Mouse (Mus musculus): Measurements from ENCODE around the gene Trim15. TPM values are rescaled to one million over a fixed set of nuclear protein-coding genes. Genes with fewer than 3 reads are reported as not detected.

The Trim15 gene
- polyA plus RNA-seq, 1 experiment from 2014 or later = 0.82 TPM

GRCm38 (mm10) chr17:36861680-36862079 is 5.3 kb downstream of the Trim15 start:
- no peaks in the 10 kb centered on the region for H3K9me3 ChIP-seq (replicated peaks)
- H3K4me1 ChIP-seq = peaks cover 2% of the 10 kb centered on the region
- H3K27ac ChIP-seq (replicated peaks) = no peak overlapping the region
- ATAC-seq (ENCODE audit: low FRiP score) = no peak
- H3K4me3 ChIP-seq (replicated peaks) = no peak overlapping the region
- 65% methylated on average over 2 of the region's 2 CpGs for WGBS
- no peak overlapping the region for H3K4me2 ChIP-seq
- no peak overlapping the region for H3K9ac ChIP-seq (replicated peaks)
- peaks cover 35% of the 10 kb centered on the region for H3K36me3 ChIP-seq
- peaks cover under 1% of the 10 kb centered on the region for H3K27me3 ChIP-seq (replicated peaks)

GRCm38 (mm10) chr17:36858181-36858580 is 8.8 kb downstream of the Trim15 start:
- no peak overlapping the region for H3K27ac ChIP-seq (replicated peaks)
- no peaks in the 10 kb centered on the region for H3K4me1 ChIP-seq
- ATAC-seq (ENCODE audit: low FRiP score) = no peak
- WGBS = 94% methylated on average over 3 of the region's 3 CpGs
- H3K9ac ChIP-seq (replicated peaks) = no peak overlapping the region
- peaks cover 66% of the 10 kb centered on the region for H3K36me3 ChIP-seq
- H3K4me3 ChIP-seq (replicated peaks) = no peak overlapping the region
- H3K4me2 ChIP-seq = no peak overlapping the region
- H3K9me3 ChIP-seq (replicated peaks) = no peaks in the 10 kb centered on the region
- no peaks in the 10 kb centered on the region for H3K27me3 ChIP-seq (replicated peaks)

GRCm38 (mm10) chr17:36856236-36856635 is 10.8 kb downstream of the Trim15 start:
- Histone ChIP-seq H3K27me3 (replicated peaks) (no peaks in the 10 kb centered on the region), H3K9ac (replicated peaks) (no peak overlapping the region), H3K36me3 (peaks cover 86% of the 10 kb centered on the region), H3K9me3 (replicated peaks) (no peaks in the 10 kb centered on the region), H3K4me2 (no peak overlapping the region), H3K27ac (replicated peaks) (no peak overlapping the region), H3K4me1 (no peaks in the 10 kb centered on the region), H3K4me3 (replicated peaks) (no peak overlapping the region)
- ATAC-seq (ENCODE audit: low FRiP score) = no peak
- WGBS = 97% methylated on average over 4 of the region's 4 CpGs

GRCm38 (mm10) chr17:36855484-36855883 is 11.5 kb downstream of the Trim15 start:
- Histone ChIP-seq H3K27me3 (replicated peaks) (no peaks in the 10 kb centered on the region), H3K4me2 (no peak overlapping the region), H3K36me3 (peaks cover 93% of the 10 kb centered on the region), H3K9me3 (replicated peaks) (no peaks in the 10 kb centered on the region), H3K4me3 (replicated peaks) (no peak overlapping the region), H3K9ac (replicated peaks) (no peak overlapping the region), H3K27ac (replicated peaks) (no peak overlapping the region), H3K4me1 (no peaks in the 10 kb centered on the region)
- no peak for ATAC-seq (ENCODE audit: low FRiP score)
- 92% methylated on average over 3 of the region's 3 CpGs for WGBS

- H3K36me3 ChIP-seq = peaks cover 62% of the 10 kb centered on the region
- no peak overlapping the region for H3K9ac ChIP-seq (replicated peaks)
- no peak overlapping the region for H3K4me3 ChIP-seq (replicated peaks)
- H3K27me3 ChIP-seq (replicated peaks) = no peaks in the 10 kb centered on the region
- no peaks in the 10 kb centered on the region for H3K9me3 ChIP-seq (replicated peaks)
- 95% methylated on average over 5 of the region's 5 CpGs for WGBS
- ATAC-seq (ENCODE audit: low FRiP score) = no peak
- no peak overlapping the region for H3K4me2 ChIP-seq
- no peak overlapping the region for H3K27ac ChIP-seq (replicated peaks)
- 0 out of 2 replicates have a peak, but pooled peaks cover 2% of the 10 kb centered on the region for H3K4me1 ChIP-seq
Measured at GRCm38 (mm10) chr17:36851627-36852026, 15.4 kb downstream of the Trim15 start.

- H3K27me3 ChIP-seq (replicated peaks) = no peaks in the 10 kb centered on the region
- no peak overlapping the region for H3K27ac ChIP-seq (replicated peaks)
- WGBS = 87% methylated on average over 5 of the region's 5 CpGs
- no peak overlapping the region for H3K9ac ChIP-seq (replicated peaks)
- peaks cover 57% of the 10 kb centered on the region for H3K36me3 ChIP-seq
- H3K4me1 ChIP-seq = 0 out of 2 replicates have a peak, but pooled peaks cover 2% of the 10 kb centered on the region
- no peaks in the 10 kb centered on the region for H3K9me3 ChIP-seq (replicated peaks)
- ATAC-seq (ENCODE audit: low FRiP score) = no peak; the same call in 1 of the 2 replicates
- H3K4me2 ChIP-seq = no peak overlapping the region
- H3K4me3 ChIP-seq (replicated peaks) = no peak overlapping the region
Measured at GRCm38 (mm10) chr17:36851200-36851599, 15.8 kb downstream of the Trim15 start.

GRCm38 (mm10) chr17:36849992-36850391 is 17.0 kb downstream of the Trim15 start:
- Histone ChIP-seq H3K27ac (replicated peaks) (no peak overlapping the region), H3K36me3 (peaks cover 47% of the 10 kb centered on the region), H3K27me3 (replicated peaks) (no peaks in the 10 kb centered on the region), H3K4me2 (no peak overlapping the region), H3K4me1 (0 out of 2 replicates have a peak, but pooled peaks cover 2% of the 10 kb centered on the region), H3K9ac (replicated peaks) (no peak overlapping the region), H3K4me3 (replicated peaks) (no peak overlapping the region), H3K9me3 (replicated peaks) (no peaks in the 10 kb centered on the region)
- 93% methylated on average over 2 of the region's 2 CpGs for WGBS
- ATAC-seq (ENCODE audit: low FRiP score) = no peak

- Histone ChIP-seq H3K9ac (replicated peaks) (no peak overlapping the region), H3K27ac (replicated peaks) (no peak overlapping the region), H3K4me3 (replicated peaks) (no peak overlapping the region), H3K27me3 (replicated peaks) (no peaks in the 10 kb centered on the region), H3K36me3 (peaks cover 37% of the 10 kb centered on the region), H3K4me1 (0 out of 2 replicates have a peak, but pooled peaks cover 2% of the 10 kb centered on the region), H3K9me3 (replicated peaks) (no peaks in the 10 kb centered on the region), H3K4me2 (no peak overlapping the region)
- no peak for ATAC-seq (ENCODE audit: low FRiP score)
- 84% methylated on average over 5 of the region's 5 CpGs for WGBS
Measured at GRCm38 (mm10) chr17:36848911-36849310, 18.1 kb downstream of the Trim15 start.

GRCm38 (mm10) chr17:36844725-36845124 is 22.3 kb downstream of the Trim15 start:
- ATAC-seq (ENCODE audit: low FRiP score) = no peak
- H3K27ac ChIP-seq (replicated peaks) = no peak overlapping the region
- 33% methylated on average over 1 of the region's 1 CpGs for WGBS
- H3K4me1 ChIP-seq = 0 out of 2 replicates have a peak, but pooled peaks cover 6% of the 10 kb centered on the region
- H3K27me3 ChIP-seq (replicated peaks) = no peaks in the 10 kb centered on the region
- no peak overlapping the region for H3K4me3 ChIP-seq (replicated peaks)
- no peak overlapping the region for H3K9ac ChIP-seq (replicated peaks)
- H3K4me2 ChIP-seq = no peak overlapping the region
- peaks cover 3% of the 10 kb centered on the region; the same call in 1 of the 2 replicates for H3K36me3 ChIP-seq
- no peaks in the 10 kb centered on the region for H3K9me3 ChIP-seq (replicated peaks)

- no peaks in the 10 kb centered on the region for H3K9me3 ChIP-seq (replicated peaks)
- peaks cover 6% of the 10 kb centered on the region; the same call in 1 of the 2 replicates for H3K4me1 ChIP-seq
- H3K4me2 ChIP-seq = no peak overlapping the region
- peaks cover 3% of the 10 kb centered on the region; the same call in 1 of the 2 replicates for H3K36me3 ChIP-seq
- no peak for ATAC-seq (ENCODE audit: low FRiP score)
- H3K27me3 ChIP-seq (replicated peaks) = no peaks in the 10 kb centered on the region
- H3K27ac ChIP-seq (replicated peaks) = no peak overlapping the region
- H3K9ac ChIP-seq (replicated peaks) = no peak overlapping the region
- H3K4me3 ChIP-seq (replicated peaks) = no peak overlapping the region
Measured at GRCm38 (mm10) chr17:36844286-36844719, 22.7 kb downstream of the Trim15 start.

GRCm38 (mm10) chr17:36843696-36844095 is 23.3 kb downstream of the Trim15 start:
- ATAC-seq (ENCODE audit: low FRiP score) = no peak
- Histone ChIP-seq H3K36me3 (peaks cover 3% of the 10 kb centered on the region; the same call in 1 of the 2 replicates), H3K9ac (replicated peaks) (no peak overlapping the region), H3K27me3 (replicated peaks) (no peaks in the 10 kb centered on the region), H3K4me1 (peaks cover 11% of the 10 kb centered on the region), H3K4me3 (replicated peaks) (no peak overlapping the region), H3K27ac (replicated peaks) (no peak overlapping the region), H3K9me3 (replicated peaks) (no peaks in the 10 kb centered on the region), H3K4me2 (no peak overlapping the region)
- WGBS = 83% methylated on average over 7 of the region's 7 CpGs

GRCm38 (mm10) chr17:36840961-36841445 is 26.0 kb downstream of the Trim15 start:
- Histone ChIP-seq H3K27ac (replicated peaks) (no peak overlapping the region), H3K36me3 (no peaks in the 10 kb centered on the region), H3K9me3 (replicated peaks) (no peaks in the 10 kb centered on the region), H3K27me3 (replicated peaks) (no peaks in the 10 kb centered on the region), H3K4me2 (no peak overlapping the region), H3K4me1 (peaks cover 30% of the 10 kb centered on the region), H3K4me3 (replicated peaks) (no peak overlapping the region), H3K9ac (replicated peaks) (no peak overlapping the region)
- no peak for ATAC-seq (ENCODE audit: low FRiP score)
